Mouse (Mus musculus) gastrocnemius, postnatal 36 days (tissue): ENCODE measurements around the gene Foxp1. TPM values are rescaled to one million over a fixed set of nuclear protein-coding genes. Genes with fewer than 3 reads are reported as not detected.

Source experiments
- DNase-seq, 2 experiments: peaks; one replicate each; pipeline ENCODE4 v3.0.0; 2022
- intact Hi-C: fragments of 180-260 bp; cut with DNase I; formaldehyde crosslinking; loops from one replicate; pipeline ENCODE4 v1.15.1; 2025
- total RNA-seq, 2 experiments: library from RNA; stranded (reverse); gene quantifications; 2 replicates each; pipeline ENCODE4 v1.2.3; 2021

The Foxp1 gene
- total RNA-seq, 2 experiments from 2014 or later = 15.9 to 18.4 TPM

DNA sequence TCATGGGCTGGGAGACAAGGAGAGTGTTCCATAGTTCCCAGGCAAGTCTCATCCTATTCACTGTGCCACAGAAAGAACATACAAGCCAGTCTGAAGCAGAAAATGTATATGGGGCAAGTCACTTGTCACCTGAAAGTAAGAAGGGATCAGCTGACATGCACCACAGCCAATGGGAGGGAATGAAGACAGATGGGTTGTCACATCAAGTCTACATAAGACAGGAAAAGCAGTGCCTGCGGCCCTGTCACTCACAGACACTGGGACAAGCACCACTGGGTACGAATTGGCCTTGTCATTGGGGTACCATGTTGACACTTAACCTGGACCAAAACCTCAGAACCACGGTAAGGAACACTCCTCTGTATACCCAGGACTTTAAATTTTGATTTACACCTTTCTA, 216.8 kb downstream of the Foxp1 start:
- no peak for DNase-seq
- intact Hi-C loops = no loop called here

DNA sequence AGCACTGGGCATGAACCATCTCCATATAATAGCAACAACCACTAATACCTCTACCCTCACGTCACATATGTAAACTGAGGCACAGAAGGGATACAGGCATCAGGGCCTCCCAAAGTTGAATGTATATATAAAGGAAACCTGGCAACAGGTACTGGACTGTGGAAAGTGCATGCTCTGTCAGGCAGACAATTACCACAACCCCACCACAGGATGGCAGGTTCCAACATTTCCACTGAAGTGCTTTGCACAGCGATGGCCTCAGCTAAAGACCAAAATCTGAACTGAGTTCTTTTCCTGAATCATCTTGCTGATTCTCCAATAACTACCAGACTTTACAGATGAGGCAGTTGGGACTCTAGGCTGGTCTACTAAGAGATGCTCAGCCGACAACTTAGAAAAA, 217.3 kb downstream of the Foxp1 start:
- DNase-seq = no peak
- intact Hi-C loops = no loop called here

DNA sequence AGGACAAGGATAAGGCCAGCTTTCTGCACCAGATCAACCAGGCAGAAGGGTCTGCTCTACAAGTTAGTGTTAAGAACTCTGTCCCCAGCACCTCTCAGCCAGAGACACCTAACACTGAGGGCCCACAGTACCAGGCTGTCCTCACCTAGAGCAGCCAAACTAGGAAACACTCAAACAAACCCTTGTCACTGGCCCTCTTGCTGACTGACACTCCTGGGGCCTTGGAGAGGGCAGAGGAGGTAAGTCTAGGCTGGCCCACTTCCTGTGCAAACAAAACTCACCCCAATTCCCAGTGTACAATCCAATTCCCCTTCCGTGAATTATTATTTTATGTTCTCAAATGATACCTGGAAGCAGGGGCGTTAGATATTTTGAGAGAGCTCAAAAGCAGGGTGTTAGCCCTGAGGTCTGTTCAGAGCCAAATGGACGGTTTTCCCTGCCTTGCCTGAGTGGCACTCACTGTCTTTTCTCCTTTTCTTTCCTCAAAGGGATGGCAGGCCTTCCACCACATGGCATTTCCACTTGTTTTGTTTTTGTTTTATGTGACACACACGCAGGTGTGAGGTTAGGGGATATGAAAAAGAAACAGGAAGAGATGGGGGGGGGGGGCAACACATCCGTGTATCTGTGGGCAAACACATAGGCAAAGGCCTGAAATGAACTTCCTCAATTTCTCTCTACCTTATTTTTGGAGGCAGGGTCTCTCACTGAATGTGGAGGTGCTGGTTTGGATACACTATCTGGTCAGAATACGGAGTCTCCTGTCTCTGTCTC, 219.7 kb downstream of the Foxp1 start:
- intact Hi-C loops = no loop called here
- no peak for DNase-seq

DNA sequence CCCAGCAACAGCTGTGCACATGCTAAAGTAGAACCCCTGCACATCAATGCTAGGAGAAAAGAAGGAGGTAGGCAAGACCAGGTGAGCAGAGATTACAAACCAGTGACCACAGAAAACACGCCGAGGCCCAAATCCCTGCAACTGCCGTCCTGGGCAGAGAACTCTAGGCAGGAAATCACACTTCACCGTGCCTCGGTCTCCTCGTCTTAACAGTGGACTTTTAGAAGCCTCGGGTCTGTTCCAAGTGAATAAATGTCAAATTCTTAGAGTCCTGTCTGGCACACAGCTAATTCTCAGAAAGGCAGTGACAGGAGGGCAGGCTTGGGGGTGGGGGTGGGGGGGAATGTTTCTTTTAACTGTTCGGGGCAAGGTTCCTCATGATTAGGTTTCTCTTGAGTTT, 220.6 kb downstream of the Foxp1 start:
- intact Hi-C loops = no loop called here

DNA sequence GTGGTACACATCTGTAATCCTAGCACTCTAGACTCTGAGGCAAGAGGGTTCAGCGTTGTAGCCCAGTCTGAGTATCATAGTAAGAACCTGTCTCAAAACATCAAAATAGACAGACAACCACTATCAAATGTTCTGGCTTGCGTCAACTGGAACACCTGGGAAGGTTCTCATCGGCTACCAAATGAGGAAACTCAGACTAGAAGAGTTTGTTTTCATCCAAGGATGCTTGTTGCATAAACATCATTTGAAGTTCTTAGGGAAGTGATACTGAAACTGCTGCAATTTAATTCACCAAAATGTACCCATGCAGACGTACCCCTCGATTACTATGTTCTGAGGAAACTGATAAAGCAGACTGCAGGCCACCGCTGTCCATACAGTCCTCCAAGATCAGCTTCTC, 222.3 kb downstream of the Foxp1 start:
- intact Hi-C loops = no loop called here
- no peak for DNase-seq

More for the DNA sequence above, 220.6 kb downstream of the Foxp1 start:
- no peak for DNase-seq

DNA sequence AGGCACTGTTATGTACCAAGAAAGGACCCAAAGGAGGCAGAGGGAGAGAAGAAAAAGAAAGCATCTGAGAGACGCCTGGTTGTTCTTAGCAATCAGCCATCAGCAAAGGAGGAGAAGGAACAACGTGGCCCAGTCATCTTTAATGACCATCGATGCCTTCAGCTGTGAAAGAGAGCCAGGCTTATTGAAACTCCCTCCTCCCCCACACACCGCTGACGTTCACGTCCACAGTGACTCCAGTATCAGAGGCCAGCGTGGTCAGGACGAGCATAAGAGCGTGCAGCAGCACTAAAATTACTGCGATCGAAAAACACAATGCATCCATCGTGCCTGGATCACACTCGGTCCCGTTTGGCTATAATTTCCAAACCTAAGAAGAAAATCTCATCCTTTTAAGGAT, 223.3 kb downstream of the Foxp1 start:
- intact Hi-C loops = no loop called here
- DNase-seq = no peak

DNA sequence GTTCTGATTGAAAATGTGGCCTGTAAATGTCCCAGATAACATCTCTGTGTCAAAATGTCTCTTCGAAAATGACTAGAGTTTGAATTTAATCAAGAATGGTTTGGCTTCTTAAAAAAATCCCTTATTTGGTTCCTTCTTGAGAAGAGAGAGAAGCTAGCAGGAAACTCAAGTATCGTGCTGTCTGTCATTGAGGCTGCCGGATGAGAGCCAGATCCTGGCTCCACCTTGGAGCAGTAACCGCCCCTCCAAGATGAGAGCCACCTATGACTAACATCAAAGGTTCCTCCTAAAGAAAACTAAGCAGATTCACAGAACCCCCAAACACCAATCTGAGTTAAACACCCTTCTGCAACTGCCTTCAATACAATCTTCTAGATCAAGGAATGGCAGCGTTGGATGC, 225.0 kb downstream of the Foxp1 start:
- DNase-seq = no peak
- intact Hi-C loops = no loop called here

DNA sequence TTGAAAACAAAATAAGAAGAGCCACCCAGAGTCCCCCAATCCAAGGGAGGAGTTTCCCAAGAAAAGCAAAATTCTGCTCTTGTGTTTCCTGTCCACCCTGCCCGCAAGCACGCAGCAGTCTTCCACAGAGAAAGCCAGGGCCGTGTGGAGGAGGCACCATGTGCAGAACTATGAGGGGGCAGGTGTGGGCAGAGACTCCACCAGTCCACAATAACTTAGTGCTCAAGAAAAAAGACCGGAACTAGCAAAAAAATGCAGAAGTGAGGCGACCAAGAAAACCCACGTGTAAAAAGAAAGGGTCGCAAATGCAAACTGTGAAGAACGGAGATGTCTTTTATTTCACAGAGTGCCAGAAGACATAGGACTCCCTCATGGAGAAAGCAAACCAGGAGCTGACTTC, 227.0 kb downstream of the Foxp1 start:
- DNase-seq = no peak
- intact Hi-C loops = no loop called here

DNA sequence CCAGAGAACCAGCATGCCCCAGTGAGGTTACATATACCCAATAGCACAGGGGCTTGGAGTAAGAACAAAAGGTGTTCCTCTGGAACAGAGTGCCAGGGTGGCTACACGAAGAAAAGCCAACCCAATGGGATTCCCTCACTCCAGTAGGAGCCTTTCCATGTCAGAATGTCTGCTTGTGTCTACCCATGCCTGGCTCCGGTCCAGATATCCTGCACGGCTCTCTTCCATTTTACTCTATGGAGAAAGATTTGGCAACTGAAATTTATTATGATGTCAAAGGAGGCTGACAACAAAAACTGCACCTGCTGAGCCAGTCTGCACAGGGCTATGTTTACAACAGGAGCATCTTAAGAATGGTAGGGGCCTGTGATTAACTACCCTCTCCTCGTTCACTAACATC, 233.3 kb downstream of the Foxp1 start:
- no peak for DNase-seq
- intact Hi-C loops = no loop called here

DNA sequence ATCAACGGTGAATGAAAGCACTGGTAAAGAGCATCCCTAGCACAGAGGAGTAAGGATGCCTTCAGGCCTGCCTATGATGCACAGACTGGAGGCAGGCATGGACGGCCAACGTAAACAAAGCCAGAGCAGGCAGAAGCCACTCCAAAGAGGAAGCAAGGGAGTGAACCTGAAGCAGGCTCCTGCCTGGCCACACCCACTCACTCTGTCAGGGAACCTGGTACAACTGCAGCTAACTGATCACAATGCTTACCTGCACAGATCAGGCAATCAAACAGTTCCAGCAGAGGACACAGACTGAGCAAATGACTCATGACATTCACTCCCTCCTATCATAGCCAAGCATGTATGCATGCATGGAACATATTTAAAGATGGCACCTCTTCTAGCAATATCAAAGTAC, 237.5 kb downstream of the Foxp1 start:
- intact Hi-C loops = no loop called here
- no peak for DNase-seq

DNA sequence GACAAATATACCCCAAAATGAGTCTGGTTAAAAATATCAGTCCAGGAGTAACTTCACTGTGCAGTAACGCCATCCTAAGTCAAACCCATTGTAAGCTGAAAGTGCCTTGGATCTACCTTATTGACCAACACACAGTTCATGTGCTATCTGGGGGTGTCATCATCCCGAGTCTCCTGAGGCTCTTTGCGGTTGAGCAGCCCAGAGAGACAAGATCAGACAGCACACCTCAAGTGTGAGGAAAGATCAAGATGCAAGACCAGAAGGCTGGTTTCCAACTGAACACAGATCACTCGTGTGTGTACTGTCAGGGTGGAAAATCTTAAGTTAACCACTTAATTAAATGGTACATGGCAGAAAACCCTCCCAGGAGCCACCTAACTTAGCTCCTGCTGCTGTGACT, 238.5 kb downstream of the Foxp1 start:
- no peak for DNase-seq
- intact Hi-C loops = no loop called here

DNA sequence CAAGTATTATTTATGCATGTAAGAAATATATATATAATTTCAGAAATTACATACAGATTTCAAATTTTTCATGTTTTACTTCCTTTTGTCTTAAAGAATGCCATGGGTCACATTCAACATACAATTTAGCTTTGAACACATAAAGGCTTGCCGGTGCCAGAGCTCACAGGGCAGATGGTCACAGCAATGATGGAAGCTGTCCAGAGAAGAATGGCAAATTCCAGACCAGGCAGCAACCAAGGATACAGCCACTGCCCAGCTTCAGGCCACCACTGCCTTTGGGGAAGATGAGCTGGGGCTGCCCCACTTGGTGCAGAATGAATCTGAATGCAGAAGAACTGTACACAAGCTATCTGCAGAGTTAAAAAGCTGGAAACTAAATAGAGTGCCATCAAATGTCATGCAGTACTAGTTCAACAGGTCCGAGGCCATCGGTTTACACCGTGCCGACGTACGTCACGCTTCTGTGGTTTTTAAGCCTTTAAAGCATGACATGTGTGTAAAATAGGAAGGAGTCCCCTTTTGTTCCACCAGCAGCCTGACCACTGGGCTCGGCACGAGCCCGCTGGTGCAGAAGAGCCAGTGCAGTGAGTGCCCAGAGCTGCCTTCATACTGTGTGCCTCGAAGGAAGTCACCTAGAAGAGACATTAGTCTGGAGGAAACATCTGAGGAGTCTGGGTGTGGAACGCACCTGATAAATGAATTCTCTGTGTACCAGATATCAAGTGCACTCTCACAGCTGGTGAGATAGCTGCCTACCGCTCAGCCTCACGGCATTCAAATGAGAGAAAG, 239.5 kb downstream of the Foxp1 start:
- intact Hi-C loops = no loop called here
- no peak for DNase-seq

DNA sequence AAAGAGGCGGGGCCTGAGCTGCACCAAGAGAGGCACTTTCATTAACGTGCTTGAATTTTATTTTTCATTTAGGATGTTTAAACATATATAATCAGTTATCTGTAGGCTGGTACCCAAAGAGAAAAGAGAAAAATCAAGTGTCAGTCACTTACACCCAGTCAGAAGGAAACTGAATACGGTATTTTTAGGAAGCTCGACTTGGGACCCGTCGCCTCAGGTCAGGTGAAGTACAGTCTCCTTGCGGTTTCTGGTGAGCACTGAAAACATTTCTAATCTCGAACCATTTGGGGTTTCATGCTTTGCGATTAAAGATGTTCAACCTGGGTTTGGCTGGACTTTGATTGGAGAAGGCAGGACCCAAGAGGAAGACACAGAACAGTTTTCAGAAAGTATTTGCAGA, 241.1 kb downstream of the Foxp1 start:
- intact Hi-C loops = no loop called here

DNA sequence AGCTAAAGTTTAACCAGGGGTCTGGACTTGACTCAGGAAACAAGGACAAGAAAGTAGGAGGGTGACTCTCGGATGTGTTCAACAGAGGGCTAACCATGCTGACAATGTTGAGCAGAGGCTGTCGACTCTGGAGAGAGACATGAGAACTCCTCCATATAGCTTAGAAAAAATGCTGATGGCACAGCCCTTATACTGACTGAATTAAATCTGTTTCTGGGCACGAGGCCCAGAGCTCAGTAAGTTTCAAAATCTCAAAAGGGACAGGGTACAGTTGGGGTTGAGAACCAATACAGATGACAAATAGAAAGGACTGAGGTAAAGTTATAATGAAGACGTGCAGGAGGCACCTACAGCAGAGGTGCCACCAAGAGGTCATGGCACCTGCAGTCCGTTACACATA, 241.9 kb downstream of the Foxp1 start:
- DNase-seq = no peak
- intact Hi-C loops = no loop called here

More for the DNA sequence above, 241.1 kb downstream of the Foxp1 start:
- no peak for DNase-seq

DNA sequence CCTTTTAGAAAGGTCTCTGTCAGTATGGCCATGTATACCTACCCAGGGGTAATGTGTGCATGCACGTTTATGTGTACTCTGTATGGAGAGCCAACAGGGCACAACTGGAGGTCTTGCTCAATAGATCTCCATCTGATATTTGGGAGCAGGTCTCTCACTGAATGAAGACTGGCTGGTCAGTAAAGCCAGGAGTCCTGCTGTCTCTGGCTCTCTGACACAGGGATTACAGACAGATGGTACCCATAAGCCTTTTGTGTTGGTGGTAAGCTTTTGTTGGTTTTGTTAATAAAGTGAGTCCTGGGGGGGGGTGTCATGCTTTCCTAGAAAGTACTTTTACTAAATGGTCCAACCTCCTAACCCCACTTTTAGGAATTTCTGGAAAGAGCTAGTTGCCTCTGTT, 245.3 kb downstream of the Foxp1 start:
- intact Hi-C loops = loop anchor here (10.0 kb wide), 1 partner anchor 338 kb away; no protein-coding TSS in a partner anchor
- DNase-seq = no peak

DNA sequence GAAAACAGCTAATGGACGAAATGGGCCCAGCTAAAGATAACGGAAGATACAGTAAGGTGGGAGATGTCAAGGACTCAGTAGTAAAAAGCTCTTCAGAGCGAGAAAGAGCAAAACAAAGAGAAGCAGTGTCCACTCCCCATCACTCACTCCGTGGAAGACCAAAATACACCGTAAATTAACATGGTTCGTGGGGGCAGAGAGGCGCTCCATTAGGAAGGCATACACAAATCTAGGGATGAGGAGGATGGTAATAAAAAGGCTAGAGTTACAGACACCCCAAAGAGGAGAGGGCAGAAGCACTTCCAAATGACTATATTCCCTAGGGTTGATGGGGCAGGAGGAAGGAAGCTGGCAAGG, 246.2 kb downstream of the Foxp1 start:
- no peak for DNase-seq
- intact Hi-C loops = loop anchor here (10.0 kb wide), 1 partner anchor 339 kb away; no protein-coding TSS in a partner anchor

DNA sequence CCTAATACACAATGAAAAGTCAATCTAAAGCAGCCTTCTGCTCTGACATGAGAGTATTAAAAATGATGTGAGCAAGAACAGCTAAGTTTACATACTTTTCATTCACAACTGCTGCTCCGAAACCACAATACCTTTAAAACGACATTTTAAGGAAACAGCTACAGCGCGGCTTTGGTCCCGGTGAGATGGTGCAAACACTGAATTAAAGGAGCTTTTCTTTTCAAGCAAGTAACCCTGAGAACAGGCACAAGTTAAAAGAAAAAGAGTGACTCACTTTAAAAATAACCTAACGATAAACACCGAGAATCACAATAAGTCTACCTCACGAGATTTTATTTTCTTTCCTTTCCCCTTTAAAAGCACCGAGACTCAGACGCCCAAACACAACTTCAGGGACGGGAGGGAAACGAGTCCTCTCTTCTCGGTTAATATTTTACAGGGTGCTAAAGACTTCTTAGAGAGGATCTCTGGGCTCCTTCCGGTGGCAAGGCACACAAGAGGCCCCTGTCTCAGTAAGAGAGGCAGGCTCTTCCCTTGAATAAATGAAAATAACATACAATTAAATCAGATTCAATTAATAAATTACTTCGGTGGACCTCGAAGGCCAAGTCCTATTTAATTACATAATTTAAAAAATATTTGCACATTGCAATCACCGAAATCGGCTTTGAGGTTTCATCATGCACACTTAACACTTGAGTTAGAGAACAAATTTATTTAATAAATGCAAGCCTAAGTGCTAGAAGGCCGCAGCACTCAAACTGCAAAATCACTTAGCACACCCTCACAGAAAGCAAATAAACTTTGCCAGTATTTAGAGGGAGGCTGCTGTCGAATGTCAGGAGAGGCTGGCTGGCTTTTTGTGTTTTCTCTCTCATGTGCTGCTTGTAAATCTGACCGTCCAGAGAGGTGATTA, 246.9 kb downstream of the Foxp1 start:
- DNase-seq = no peak
- intact Hi-C loops = loop anchor here (10.0 kb wide), 1 partner anchor 339 kb away; no protein-coding TSS in a partner anchor

DNA sequence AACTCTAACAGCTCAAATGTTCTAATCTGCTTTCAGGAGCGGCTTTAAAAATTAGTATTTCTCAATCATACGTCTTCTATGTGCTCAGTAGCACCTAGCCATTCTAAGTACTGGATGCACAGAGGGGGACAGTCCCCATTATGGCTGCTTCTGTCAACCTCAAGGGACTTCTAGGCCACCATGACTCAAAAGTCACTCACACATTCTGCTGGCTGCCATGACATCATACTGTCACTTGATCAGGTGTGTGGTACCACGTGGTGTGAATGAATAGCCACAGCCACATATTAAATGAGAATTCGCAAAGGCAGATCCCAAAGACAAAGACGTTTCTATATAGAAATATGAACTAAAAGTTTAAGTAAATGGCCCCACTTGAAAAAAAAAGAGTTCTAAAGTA, 247.9 kb downstream of the Foxp1 start:
- no peak for DNase-seq
- intact Hi-C loops = loop anchor here (10.0 kb wide), 1 partner anchor 340 kb away; no protein-coding TSS in a partner anchor

DNA sequence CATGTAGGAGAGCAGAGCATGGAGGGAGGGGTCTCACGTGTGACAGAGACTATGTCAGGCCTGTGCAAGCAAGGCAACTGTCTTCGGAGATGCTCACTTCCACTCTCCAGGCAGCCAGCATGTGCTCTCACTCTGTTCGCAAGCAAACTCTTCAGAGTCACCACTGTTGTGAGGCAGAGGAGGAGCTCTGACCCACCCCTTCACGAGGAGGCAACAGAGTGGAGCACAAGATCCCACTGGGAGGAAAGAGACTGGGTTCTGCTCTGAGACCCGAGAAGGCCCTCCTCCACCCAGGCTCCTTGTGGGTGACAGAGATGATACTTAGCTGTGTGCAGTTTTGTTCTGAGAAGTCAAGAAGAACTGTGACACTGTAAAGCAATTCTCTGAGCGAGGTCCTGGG, 248.3 kb downstream of the Foxp1 start:
- intact Hi-C loops = loop anchor here (10.0 kb wide), 1 partner anchor 341 kb away; no protein-coding TSS in a partner anchor
- DNase-seq = no peak

DNA sequence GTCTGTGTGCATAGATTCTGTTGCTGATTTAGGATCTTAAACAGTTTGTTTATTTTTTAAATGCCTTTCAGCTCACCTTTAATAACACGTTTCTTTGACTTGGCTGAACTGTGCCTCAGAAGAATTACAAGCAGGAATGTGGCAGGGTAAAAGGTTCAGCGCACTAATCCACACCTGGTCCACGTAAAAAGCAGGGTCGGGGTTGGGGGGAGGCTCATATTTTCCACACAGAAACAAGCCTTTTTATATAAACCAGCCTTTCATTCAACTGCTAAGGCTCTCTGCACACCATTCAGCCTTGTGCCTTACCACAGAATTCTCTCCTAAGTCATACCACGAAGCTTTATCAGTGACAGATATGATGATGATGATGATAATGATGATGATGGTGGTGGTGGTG, 249.3 kb downstream of the Foxp1 start:
- DNase-seq = no peak
- intact Hi-C loops = loop anchor here (10.0 kb wide), 1 partner anchor 342 kb away; no protein-coding TSS in a partner anchor

DNA sequence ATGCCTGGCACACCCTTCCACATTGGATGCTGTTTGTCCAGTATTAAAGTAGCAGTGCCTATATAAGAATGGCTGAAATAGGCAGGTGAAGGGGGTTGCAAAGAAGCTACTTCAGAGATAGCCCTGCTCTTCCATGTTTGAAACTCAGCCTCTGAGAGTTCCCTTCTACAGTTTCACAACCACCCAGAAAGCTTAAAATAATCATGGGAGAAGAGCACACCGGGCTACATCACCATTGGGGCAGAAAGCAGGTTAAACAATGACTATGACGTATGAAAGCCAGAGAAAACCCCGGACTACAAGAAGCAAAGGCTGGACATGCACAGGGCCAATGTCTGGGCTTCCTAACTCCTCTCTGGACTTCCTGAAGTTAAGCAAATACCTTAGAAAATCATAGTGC, 250.3 kb downstream of the Foxp1 start:
- intact Hi-C loops = loop anchor here (10.0 kb wide), 1 partner anchor 343 kb away; no protein-coding TSS in a partner anchor
- DNase-seq = no peak
